Mouse (Mus musculus): Measurements from ENCODE around the gene Pla2g4e. TPM values are rescaled to one million over a fixed set of nuclear protein-coding genes. Genes with fewer than 3 reads are reported as not detected.

Pla2g4e gene
- total RNA-seq, 1 experiment, result 1.1 TPM

- H3K4me3 ChIP-seq (ENCODE audit: insufficient read depth in 1 of 2, low read depth in 1 of 2, low read length in 2 of 2, poor library complexity in 1 of 2, severe bottlenecking in 1 of 2), result no peak overlapping the region
- no peaks in the 10 kb centered on the region for H3K36me3 ChIP-seq (ENCODE audit: control insufficient read depth, insufficient read depth, low read length, poor library complexity, severe bottlenecking)
- DNase-seq (ENCODE audit: low read depth, low spot score), result no peak
- TF ChIP-seq ZC3H11A (IDR thresholded peaks at IDR 0.05; ENCODE audit: borderline replicate concordance, low read depth, low read length) (no peak), ZNF384 (IDR thresholded peaks at IDR 0.05; ENCODE audit: low read depth, low read length) (no peak), CHD2 (IDR thresholded peaks at IDR 0.05; ENCODE audit: low read depth, low read length) (no peak), HCFC1 (IDR thresholded peaks at IDR 0.05; ENCODE audit: borderline replicate concordance, insufficient read depth, low read length) (no peak), MAFK (IDR thresholded peaks at IDR 0.05; ENCODE audit: insufficient read depth, low read depth, low read length) (no peak)
- H3K9me3 ChIP-seq (ENCODE audit: control insufficient read depth, insufficient read depth, low read depth, low read length), result no peaks in the 10 kb centered on the region
- no peak overlapping the region for H3K9ac ChIP-seq (ENCODE audit: insufficient read depth, low read depth, low read length, poor library complexity, severe bottlenecking)
- in situ Hi-C loops (cut with MboI; ENCODE audit: low sequenced_read_pairs in 2 of 2, unreplicated experiment in 2 of 2), result no loop called here
- no peak overlapping the region for H3K27ac ChIP-seq (ENCODE audit: insufficient read depth, low read depth, low read length, poor library complexity, severe bottlenecking)
- no peaks in the 10 kb centered on the region for H3K4me1 ChIP-seq (ENCODE audit: control insufficient read depth in 2 of 2, insufficient read depth in 2 of 2, low read length in 2 of 2, poor library complexity in 1 of 2)
These were observed 110.6 kb downstream of the Pla2g4e start for GRCm38 (mm10) chr2:120134453-120135075.

GRCm38 (mm10) chr2:120131881-120132280 lies 113.3 kb downstream of the Pla2g4e start:
- H3K27ac ChIP-seq (ENCODE audit: insufficient read depth, low read depth, low read length, poor library complexity, severe bottlenecking), result no peak overlapping the region
- in situ Hi-C loops (cut with MboI; ENCODE audit: low sequenced_read_pairs in 2 of 2, unreplicated experiment in 2 of 2), result no loop called here
- no peak for TF ChIP-seq HCFC1 (IDR thresholded peaks at IDR 0.05; ENCODE audit: borderline replicate concordance, insufficient read depth, low read length)
- TF ChIP-seq CHD2 (IDR thresholded peaks at IDR 0.05; ENCODE audit: low read depth, low read length), result no peak
- TF ChIP-seq ZC3H11A (IDR thresholded peaks at IDR 0.05; ENCODE audit: borderline replicate concordance, low read depth, low read length), result no peak
- TF ChIP-seq ZNF384 (IDR thresholded peaks at IDR 0.05; ENCODE audit: low read depth, low read length), result no peak
- no peak for TF ChIP-seq MAFK (IDR thresholded peaks at IDR 0.05; ENCODE audit: insufficient read depth, low read depth, low read length)

GRCm38 (mm10) chr2:120129252-120129908 lies 115.8 kb downstream of the Pla2g4e start:
- TF ChIP-seq ZNF384 (IDR thresholded peaks at IDR 0.05; ENCODE audit: low read depth, low read length) (no peak), MAFK (IDR thresholded peaks at IDR 0.05; ENCODE audit: insufficient read depth, low read depth, low read length) (no peak), ZC3H11A (IDR thresholded peaks at IDR 0.05; ENCODE audit: borderline replicate concordance, low read depth, low read length) (no peak), CHD2 (IDR thresholded peaks at IDR 0.05; ENCODE audit: low read depth, low read length) (no peak), HCFC1 (IDR thresholded peaks at IDR 0.05; ENCODE audit: borderline replicate concordance, insufficient read depth, low read length) (no peak)
- Histone ChIP-seq H3K4me3 (ENCODE audit: insufficient read depth in 1 of 2, low read depth in 1 of 2, low read length in 2 of 2, poor library complexity in 1 of 2, severe bottlenecking in 1 of 2) (no peak overlapping the region), H3K27ac (ENCODE audit: insufficient read depth, low read depth, low read length, poor library complexity, severe bottlenecking) (no peak overlapping the region), H3K36me3 (ENCODE audit: control insufficient read depth, insufficient read depth, low read length, poor library complexity, severe bottlenecking) (peaks cover 2% of the 10 kb centered on the region; the same call in 1 of the 2 replicates), H3K9ac (ENCODE audit: insufficient read depth, low read depth, low read length, poor library complexity, severe bottlenecking) (no peak overlapping the region), H3K9me3 (ENCODE audit: control insufficient read depth, insufficient read depth, low read depth, low read length) (no peaks in the 10 kb centered on the region), H3K4me1 (ENCODE audit: control insufficient read depth in 2 of 2, insufficient read depth in 2 of 2, low read length in 2 of 2, poor library complexity in 1 of 2) (no peaks in the 10 kb centered on the region)
- in situ Hi-C loops (cut with MboI; ENCODE audit: low sequenced_read_pairs in 2 of 2, unreplicated experiment in 2 of 2), result no loop called here
- no peak for DNase-seq (ENCODE audit: low read depth, low spot score)

More at GRCm38 (mm10) chr2:120131881-120132280, 113.3 kb downstream of the Pla2g4e start:
- H3K4me3 ChIP-seq (ENCODE audit: insufficient read depth in 1 of 2, low read depth in 1 of 2, low read length in 2 of 2, poor library complexity in 1 of 2, severe bottlenecking in 1 of 2), result no peak overlapping the region
- H3K36me3 ChIP-seq (ENCODE audit: control insufficient read depth, insufficient read depth, low read length, poor library complexity, severe bottlenecking), result peaks cover 2% of the 10 kb centered on the region; the same call in 1 of the 2 replicates
- no peaks in the 10 kb centered on the region for H3K9me3 ChIP-seq (ENCODE audit: control insufficient read depth, insufficient read depth, low read depth, low read length)
- H3K9ac ChIP-seq (ENCODE audit: insufficient read depth, low read depth, low read length, poor library complexity, severe bottlenecking), result no peak overlapping the region
- no peaks in the 10 kb centered on the region for H3K4me1 ChIP-seq (ENCODE audit: control insufficient read depth in 2 of 2, insufficient read depth in 2 of 2, low read length in 2 of 2, poor library complexity in 1 of 2)
- DNase-seq (ENCODE audit: low read depth, low spot score), result no peak

GRCm38 (mm10) chr2:120128611-120129051 lies 116.5 kb downstream of the Pla2g4e start:
- Histone ChIP-seq H3K9ac (ENCODE audit: insufficient read depth, low read depth, low read length, poor library complexity, severe bottlenecking) (no peak overlapping the region), H3K36me3 (ENCODE audit: control insufficient read depth, insufficient read depth, low read length, poor library complexity, severe bottlenecking) (peaks cover 2% of the 10 kb centered on the region; the same call in 1 of the 2 replicates), H3K4me3 (ENCODE audit: insufficient read depth in 1 of 2, low read depth in 1 of 2, low read length in 2 of 2, poor library complexity in 1 of 2, severe bottlenecking in 1 of 2) (no peak overlapping the region), H3K4me1 (ENCODE audit: control insufficient read depth in 2 of 2, insufficient read depth in 2 of 2, low read length in 2 of 2, poor library complexity in 1 of 2) (no peaks in the 10 kb centered on the region), H3K9me3 (ENCODE audit: control insufficient read depth, insufficient read depth, low read depth, low read length) (no peaks in the 10 kb centered on the region), H3K27ac (ENCODE audit: insufficient read depth, low read depth, low read length, poor library complexity, severe bottlenecking) (no peak overlapping the region)
- TF ChIP-seq CHD2 (IDR thresholded peaks at IDR 0.05; ENCODE audit: low read depth, low read length) (no peak), ZNF384 (IDR thresholded peaks at IDR 0.05; ENCODE audit: low read depth, low read length) (no peak), MAFK (IDR thresholded peaks at IDR 0.05; ENCODE audit: insufficient read depth, low read depth, low read length) (no peak), HCFC1 (IDR thresholded peaks at IDR 0.05; ENCODE audit: borderline replicate concordance, insufficient read depth, low read length) (no peak), ZC3H11A (IDR thresholded peaks at IDR 0.05; ENCODE audit: borderline replicate concordance, low read depth, low read length) (no peak)
- DNase-seq (ENCODE audit: low read depth, low spot score), result no peak
- in situ Hi-C loops (cut with MboI; ENCODE audit: low sequenced_read_pairs in 2 of 2, unreplicated experiment in 2 of 2), result no loop called here
